Mouse (Mus musculus) heart, adult 11 months (tissue): ENCODE measurements at regions not wholly inside any gene's neighbourhood (a gene's known extent, or its start where the extent isn't known, plus 50 kb on each side); places are given as distances from the start of the nearest gene placed in this dataset.

ENCODE experiments used
- DNase-seq: peaks from one replicate; pipeline ENCODE4 v3.0.0; 2022

DNA sequence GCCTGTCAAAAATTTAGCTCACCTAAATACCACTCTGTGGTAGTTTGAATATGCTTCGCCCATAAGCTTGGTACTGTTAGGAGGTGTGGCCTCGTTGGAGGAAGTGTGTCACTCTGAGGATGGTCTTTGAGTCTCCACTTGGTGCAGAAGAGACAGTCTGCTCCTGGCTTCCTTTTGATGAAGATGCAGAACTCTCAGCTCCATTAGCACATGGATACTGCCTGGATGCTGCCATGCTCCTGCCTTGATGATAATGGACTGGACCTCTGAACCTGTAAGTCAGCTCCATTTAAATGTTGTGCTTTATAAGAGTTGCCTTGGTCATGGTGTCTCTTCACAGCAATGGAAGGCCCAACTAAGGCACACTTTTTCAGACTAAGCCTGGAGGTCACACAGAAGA, 56.9 kb upstream of the Pik3r1 start:
- peak; percentile 61 for DNase-seq

DNA sequence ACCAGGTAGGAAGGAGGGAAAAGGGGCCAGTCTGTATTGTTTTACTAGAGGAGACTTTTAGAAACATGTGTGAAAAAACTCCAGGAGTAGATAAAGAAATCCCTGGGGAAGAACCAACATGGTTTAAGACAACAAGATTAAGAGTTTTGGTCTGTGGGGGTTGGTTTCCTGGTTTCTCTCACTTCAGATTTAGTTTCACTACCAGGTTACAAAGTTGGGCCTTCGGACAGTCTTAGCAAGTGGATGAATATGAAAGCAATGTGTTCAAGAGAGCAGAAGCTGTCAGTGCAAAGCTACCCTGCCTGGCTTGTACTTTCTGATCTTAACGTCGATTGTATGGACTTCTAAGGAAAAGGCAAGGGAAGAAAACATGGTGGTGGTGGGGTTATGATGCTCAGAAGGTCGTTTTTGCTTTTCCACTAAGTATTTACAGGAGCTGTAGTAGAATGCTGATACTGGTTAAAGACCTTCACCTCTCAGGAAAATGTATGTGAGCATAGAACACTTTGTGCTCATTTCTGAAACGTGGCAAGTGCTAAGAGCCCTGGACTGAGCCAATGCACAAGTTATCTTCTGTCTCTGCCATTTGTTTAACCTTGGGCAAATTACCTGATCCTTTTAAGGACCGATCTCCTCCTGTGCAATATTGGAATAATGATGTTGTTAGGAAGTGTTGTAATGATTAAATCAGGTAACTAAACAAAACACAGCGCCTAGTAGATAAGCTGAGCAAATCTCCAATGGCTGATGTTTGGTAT, 64.0 kb upstream of the Pik3r1 start:
- no peak for DNase-seq

DNA sequence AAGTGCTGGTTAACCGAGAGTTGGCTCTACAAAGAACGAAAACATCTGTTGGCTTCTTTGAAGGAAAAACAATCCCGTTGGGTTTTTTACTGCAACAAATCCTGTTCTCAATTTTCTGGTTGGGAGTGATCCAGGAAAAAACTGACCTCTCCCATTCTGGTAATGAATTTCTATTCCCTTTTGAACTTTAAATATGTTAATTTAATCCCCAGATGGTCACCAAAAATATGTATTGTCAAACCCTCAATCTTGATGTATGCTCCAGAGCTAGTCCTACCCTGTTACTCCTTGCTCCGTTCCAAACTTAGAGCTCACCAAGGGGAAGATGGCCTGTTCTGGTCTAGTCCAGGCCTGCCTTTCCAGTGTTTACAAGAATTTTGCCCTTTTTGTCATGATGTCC, 66.5 kb upstream of the Pik3r1 start:
- DNase-seq, result peak; percentile 93

DNA sequence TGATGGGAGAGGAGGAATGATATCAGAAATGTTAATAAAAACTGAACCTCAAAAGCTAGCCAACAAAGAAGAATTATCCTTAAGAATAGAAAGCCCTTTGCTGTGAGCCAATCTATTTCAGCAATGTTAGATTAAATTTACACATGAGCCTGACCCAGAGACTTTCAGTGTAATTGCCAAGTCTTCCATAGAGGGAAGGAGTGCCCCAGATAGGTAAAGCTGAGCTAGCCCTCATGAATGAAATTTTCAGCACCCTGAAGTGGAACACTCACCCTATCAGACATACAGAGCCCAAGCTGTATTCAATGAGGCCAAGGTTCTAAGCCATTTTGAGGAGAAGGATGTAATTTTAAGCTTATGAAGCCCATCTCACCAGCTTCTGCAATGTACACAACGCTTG, 69.0 kb upstream of the Pik3r1 start:
- DNase-seq, result no peak

DNA sequence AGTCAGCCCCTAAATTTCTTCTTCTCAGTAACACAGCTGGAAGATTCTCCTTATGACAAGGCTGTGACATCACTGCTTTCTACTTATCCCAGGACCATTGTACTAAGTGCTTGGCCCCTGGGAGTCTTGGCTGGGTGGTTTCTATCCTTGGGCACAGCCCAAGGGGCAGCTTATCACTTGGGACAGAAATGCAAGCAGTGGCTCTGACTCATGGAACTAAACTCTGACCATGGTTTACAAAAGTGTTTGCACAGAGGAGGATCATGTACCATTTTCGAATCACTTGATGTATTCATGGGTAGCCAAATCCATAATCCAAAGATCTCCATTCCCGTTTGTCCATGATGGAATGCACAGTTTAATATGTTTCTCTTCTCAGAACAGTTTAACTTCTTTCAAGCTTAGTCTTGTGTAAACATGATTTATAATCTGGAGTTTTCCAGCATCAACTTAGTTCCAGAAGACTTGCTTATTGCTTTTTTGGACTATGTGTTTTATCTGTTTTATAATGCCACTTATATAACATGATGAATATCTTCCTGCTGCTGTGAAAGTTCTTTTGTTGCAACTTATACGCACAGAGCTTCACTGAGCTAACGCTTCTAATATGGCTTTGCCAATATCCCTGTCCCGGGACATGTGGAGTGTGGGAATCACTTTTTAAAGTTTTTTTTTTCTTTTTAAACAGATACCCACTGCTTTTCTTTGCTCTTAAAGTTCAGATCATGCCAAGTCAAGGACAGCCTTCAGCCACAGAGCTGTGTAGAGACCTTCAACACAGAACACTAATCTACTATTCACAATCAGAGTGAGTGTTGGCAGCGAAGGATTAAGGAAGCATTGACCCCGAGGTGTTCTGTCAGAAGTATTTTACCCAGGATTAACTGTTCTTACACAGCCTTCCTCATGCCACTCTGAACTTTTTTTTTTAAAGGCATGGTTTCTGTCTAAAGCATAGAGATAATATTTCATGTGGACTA, 76.7 kb upstream of the Pik3r1 start:
- peak; percentile 92 for DNase-seq

DNA sequence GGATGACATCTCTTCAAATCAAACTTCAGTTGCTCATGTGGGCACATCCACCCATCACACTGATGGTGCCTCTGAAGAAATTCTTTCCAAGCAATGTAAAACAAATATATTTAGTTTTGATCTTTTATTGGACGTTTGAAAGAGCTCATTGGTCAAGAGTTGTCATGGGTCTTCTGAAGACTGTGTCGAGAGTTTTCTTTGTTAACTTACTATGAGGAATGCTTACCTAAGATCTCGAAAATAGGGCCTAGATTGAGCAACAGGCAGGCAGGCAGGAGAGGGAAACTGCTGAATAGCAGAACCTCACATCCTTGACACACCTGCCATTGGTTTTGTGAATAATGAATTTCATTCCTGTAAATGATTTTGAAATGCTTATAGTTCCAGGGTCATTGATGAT, 78.0 kb upstream of the Pik3r1 start:
- peak; percentile 29 for DNase-seq

DNA sequence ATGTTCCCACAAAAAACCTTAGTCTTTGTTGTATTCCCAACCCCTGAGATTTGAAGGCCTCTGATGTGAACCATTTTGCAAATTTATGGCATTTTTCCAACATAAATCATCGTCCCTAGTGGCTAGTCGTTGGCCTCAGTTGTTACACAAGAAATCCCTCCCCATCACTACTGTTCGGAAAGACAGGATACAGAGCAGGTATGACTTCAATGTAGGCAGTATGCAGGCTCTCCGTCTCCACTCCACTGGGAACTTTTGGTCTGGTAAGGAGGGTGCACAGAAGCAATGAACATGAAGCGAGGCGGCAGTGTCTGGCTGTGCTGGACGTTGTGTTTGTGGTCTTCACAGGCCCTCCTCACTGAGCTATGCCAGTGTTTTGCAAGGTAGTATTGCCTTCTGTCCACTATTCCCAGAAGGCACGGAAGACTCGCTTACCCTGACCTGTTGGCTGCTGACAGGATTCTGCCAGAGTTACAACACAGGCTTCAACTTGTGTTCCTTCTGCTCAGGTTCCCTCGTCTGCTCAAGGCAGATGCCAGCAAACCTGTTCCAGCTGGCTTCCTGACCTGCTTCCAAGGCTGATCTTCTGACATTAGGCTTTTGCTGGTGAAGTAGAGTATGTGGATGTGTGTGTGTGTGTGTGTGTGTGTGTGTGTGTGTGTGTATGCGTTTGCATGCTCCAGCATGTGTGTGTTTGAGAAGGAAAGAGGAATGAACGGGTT, 80.0 kb upstream of the Pik3r1 start:
- peak; percentile 87 for DNase-seq

DNA sequence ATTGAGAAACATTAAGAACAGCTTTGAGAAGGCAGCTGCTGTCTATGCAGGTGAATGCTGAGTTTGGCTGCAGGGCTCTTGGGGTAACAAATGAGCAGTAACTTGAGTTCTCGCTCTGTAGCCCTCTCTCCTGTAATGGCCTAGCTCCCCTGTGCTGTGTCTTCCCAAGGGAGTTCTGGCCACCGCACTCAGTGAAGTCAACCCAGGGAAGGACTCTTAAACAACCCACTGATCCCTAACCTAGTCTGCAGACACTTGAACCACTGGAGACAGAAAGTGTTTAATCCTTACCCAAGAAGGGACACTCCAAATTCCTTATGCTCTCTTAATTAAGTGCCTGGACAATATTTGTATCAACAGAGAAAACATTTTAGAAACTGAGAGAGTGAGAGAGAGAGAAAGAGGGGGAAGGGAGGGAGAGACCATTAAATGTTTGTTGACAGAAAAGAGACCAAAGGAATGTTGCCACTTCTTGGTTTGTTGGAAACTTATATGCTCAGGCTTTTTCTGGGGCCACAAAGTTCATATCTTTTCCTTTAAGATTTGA, 80.7 kb upstream of the Pik3r1 start:
- DNase-seq, result peak; percentile 71

DNA sequence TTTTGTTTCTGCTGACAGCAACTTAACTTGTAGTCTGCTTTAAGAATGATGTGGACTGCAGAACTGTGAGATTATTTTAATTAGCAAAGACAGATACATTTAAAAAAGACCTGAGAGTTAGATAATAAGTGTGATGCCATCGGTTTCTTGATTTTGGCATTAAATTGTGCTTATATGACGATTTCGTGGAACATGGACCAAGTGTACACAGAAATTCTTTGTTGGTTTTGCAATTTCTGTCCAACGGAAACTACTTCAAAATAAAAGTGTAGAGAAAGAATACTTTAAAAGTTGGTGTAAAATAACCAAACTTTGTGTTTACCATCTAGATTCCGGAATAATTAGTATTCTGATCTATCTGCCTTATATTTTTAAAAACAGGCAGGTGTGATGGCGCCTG, 81.4 kb upstream of the Pik3r1 start:
- no peak for DNase-seq

DNA sequence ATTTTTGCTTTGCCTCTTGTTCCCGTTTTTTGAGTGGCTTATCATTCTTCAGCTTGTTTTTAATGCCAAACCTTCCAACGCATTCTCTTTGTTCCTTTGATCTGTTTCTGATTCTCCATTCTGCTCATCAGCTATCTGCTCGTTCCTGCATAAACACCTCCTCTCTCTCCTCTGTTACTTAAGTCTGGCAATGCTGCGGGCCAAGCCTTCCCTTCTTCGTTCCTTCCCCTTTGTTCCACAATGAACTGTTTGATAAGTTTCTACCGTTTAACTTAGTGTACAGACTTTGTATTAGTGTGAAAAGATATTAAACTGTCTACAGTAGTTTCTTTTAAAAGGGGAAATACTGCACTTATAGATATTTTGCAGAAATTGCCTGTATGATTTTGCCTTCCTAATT, 83.3 kb upstream of the Pik3r1 start:
- no peak for DNase-seq

DNA sequence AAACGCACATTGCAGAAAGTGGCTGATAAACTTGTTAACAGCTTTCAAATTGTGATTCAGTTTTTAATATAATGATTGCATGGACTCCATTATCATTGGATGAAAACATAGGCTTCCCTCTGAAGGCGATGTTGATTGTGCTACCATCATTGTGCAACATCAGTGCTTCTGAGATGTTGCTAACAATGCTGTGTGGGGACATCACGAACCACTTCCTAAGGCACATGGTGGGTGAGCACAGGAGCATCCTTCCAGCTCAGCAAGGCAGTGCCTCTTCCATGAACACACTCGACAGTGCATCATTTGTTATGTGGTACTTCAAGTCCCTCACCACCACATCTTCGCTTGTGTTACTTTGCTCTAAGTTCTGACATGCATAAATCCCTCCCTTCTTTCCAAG, 84.9 kb upstream of the Pik3r1 start:
- DNase-seq, result no peak

DNA sequence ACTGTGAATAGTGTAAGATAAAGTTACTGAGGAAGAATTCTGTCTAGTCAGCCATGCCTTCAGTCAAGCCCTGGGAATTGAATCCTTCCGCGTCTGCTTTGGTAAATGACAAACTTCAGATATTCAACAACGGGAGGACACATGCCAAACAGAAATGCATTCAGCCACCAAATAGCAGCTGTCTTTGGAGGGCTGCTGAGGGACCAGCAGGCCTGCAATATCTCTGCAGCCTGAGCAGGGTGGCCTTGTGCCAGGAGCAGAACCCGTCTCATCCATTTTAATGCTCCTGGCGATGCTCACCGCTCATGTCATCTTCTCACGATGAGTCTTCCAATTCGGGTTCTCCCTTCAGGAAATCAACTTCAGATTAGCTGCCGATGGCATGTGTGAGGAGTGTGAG, 87.1 kb upstream of the Pik3r1 start:
- DNase-seq, result peak; percentile 94

DNA sequence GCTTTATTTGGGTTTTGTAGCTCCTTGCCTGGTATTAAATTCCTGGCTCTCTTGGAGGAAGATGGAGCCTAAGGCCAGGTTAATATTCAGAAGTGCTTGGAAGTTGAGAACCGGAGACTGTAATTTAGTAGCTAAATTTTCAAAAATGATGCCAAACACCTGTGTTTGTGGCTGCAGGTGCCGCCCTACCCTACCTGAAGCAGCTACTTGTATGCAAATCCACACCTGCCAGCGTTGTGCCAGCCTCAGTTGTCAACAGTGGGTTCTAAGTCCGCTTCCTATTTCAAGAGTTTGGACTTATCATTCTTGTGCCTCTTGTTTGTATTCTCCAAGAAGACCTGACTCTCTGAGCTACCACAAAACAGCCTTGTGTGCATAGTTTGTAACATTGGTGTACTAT, 92.7 kb upstream of the Pik3r1 start:
- DNase-seq, result no peak

DNA sequence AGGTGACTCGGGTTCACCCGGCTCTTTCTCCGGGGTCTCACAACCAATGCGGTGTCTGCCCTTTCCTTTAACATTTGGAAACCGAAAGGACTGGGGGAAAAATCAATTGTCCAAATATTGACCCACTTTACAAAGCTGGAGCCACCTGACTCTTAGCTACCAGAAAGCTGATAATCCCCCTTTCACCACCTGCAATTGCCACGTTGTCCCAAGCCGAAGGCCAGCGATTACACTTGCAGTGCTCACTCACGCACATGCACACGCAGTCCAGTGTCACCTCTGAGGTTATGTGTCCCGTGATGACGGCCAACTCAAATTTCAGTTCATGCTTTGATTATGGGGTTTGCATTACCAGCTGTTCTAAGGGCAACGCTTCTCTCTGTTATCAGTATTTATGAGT, 94.0 kb upstream of the Pik3r1 start:
- peak; percentile 73 for DNase-seq

DNA sequence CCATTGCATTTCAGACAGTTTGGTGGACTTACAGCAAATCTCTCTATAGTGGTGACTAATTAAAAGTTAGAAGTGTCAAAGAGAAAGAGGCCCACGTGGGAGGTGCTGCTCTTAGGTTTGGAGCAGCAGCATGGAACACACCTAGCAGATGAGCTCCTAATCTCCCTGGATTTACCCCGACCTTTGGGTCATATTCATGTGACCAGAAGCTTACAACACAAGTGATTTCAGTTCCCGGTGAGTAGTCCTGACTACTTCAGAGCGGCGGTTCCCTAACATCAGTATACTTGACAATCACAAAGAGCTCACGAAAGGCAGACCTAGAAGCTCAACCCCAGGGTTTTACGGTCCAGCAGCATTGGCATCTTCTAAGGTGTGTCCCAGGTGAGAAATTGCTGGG, 95.0 kb upstream of the Pik3r1 start:
- peak; percentile 52 for DNase-seq

DNA sequence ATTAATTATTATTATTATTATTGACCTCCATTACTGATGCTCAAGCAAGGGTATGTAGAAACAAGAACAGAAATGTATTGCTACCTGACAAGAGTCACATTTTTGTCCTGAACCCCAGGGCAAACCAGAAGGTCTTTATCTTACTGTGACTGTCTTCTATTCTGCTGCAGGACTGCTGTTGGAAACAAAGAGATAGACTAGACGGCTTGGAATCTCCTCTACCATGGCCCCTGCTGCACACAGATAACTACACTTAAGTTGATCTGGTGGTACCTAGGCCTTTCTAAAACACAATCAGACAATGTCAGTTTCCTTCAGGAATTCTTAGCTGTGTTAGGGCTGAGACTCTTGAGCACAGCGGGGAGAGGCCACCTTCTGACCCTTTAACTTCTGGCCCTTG, 95.6 kb upstream of the Pik3r1 start:
- DNase-seq, result no peak

DNA sequence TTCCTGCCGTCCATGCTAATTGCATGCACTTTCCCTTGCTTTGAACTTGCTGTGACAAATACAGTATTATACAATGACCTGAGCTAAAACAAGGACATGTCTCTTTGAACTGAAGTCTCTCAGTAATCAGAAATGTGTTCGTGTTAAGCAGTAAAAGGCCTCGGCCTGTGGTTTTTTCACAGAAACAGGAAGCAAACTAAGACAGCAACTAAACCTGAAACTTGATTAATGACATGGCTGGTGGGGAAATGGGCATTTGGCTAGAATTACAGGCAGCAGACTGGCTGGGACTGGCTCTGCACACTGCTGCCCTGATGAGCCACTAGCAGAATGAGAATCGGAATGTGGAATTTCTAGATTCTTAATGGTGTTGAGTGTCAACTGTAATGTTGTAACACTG, 98.8 kb upstream of the Pik3r1 start:
- DNase-seq, result peak; percentile 88

DNA sequence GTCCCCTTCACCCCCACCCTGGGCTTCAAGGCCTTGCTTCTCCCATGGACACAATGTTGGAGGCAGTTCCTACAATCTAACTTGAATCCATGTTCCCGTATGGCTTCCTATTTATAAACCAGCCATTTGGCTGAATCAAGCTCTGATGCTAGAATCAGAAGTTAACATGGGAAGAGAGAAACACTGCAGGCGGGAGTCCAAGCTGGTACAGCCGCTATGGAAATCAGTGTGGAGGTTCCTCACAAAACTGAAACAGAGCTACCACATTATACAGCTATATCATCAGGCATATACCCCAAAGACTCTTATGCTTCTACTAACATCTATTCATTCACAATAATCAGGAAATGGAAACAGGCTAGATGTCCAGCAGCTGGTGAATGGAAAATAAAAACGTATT, 106.7 kb upstream of the Pik3r1 start:
- DNase-seq, result peak; percentile 54

DNA sequence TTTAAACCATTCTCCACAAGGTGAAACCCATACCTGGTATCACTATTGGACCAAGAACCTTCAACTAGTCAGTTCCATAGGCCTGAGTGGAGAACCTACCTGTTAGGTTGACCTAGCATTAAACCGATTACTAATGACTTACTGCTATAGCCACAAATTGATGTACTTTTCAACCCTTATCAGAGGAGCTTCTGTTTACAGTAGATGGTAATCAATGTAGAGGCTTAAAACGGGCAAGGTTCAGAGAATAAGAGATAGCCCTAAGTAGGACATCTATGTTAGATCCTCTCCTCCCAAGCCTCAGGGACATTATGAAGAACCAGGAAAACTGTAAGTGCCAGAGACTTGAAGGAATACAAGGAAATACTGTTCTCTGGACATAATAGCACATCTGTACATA, 108.1 kb upstream of the Pik3r1 start:
- no peak for DNase-seq

DNA sequence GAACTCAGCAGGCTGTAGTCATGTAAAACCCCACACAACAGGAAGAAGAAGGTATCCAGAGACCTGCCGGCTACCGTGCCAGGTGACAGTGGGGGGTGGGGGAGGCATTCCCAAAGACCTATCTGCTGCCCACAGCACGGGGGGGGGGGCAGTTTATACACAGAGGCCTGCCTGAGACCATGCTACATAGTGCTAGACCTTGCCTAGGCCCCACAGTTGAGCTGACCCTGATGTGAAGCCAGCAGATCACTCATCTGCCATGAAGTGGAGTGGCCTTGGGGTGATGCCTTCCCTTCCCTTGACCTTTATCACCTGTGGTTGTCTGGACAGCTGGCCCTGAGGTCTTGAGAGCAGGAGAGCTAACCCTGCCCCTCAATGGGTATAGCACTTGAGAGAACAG, 108.6 kb upstream of the Pik3r1 start:
- peak; percentile 64 for DNase-seq

DNA sequence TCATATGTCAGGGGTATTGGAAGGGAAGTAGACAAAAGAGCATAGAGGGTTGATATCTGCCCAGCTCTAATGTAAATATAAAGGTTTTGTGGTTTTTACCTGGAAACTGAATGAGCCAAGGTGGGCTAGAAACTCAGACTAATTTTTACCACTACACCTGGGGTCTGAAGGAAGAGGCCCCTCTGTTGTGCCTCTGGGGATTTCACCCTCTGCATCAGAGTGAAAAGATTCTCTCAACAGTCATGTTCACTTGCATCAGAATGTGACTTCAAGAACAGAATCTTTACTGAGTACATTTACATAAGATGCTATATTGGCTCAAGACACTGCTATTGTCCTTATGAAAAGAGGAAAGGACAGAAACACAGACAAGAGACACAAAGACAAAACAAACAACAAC, 110.2 kb upstream of the Pik3r1 start:
- peak; percentile 42 for DNase-seq

DNA sequence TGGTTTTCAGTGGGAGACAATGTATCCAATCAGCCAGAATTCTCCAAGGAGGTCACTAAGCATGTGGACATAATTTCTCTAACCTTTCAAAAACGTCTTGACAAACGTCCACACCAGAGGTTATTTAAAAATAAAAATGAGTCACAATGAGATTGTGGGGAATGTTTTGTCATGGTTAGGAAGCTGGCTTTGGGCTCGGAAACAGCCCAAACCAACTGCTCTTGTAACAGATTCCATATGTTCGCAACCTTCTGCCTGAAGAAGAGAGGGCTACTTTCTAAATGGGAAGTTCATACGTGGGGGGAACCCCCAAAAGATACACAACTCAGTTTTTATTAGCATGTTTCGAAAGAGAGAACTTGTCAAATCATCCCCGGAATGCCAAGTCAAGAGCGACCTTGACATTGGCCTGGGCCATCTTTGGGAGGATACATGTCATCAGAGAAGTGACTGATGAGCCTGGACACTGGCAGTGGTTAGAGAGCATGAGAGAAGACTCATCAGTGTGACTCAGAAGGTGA, 111.6 kb upstream of the Pik3r1 start:
- peak; percentile 92 for DNase-seq

DNA sequence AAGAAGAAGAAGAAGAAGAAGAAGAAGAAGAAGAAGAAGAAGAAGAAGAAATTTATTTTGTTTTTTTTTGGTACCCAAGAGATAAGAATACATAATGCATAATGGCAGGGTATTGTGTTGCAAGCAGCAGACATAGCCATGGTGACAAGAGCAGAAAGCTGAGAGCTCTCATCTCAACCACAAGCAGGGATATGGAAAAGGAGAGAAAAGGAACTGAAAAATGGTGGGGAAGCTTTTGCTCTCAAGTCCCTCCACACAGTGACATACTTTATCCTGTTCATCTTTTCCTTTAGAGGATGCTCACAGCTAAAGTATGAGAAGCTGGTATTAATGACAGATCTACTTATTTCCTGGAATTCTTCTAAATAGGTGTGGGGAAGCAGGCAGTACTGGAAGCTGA, 115.2 kb upstream of the Pik3r1 start:
- DNase-seq, result no peak
